Mouse (Mus musculus) spleen, adult 2 months (tissue): ENCODE data around the gene Olfml2a. TPM values are rescaled to one million over a fixed set of nuclear protein-coding genes. Genes with fewer than 3 reads are reported as not detected.

Experiments
- DNase-seq, 2 experiments: peaks; one replicate each; pipeline versions ENCODE4 v3.0.0 to v3.0.0-alpha.2; 2012 to 2021; ENCODE audit warnings: low spot score in 2 of 2, low read depth in 1 of 2
- H3K27ac ChIP-seq: fragments of 200-500 bp; 2 replicates; pipeline ENCODE4 v1.5.1; 2012; ENCODE audit warnings: low read length, inconsistent platforms; ENCODE audit not compliant: insufficient read depth
- H3K27me3 ChIP-seq: fragments of 200-500 bp; 2 replicates; pipeline ENCODE4 v1.6.1; 2012; ENCODE audit warnings: mild to moderate bottlenecking, moderate library complexity, low read length, inconsistent platforms; ENCODE audit not compliant: control insufficient read depth, insufficient read depth
- H3K36me3 ChIP-seq: fragments of 200-500 bp; 2 replicates; pipeline ENCODE4 v1.6.1; 2012; ENCODE audit warnings: mild to moderate bottlenecking, low read length, inconsistent platforms; ENCODE audit not compliant: control insufficient read depth, insufficient read depth
- H3K4me1 ChIP-seq: fragments of 200-500 bp; 2 replicates; pipeline ENCODE4 v1.6.1; 2011; ENCODE audit warnings: inconsistent platforms; ENCODE audit not compliant: control insufficient read depth, insufficient read depth, insufficient read length
- H3K4me3 ChIP-seq: fragments of 200-500 bp; 2 replicates; pipeline ENCODE4 v1.5.1; 2011; ENCODE audit warnings: mild to moderate bottlenecking, inconsistent platforms; ENCODE audit not compliant: insufficient read depth, insufficient read length; ENCODE audit errors: extremely low read depth
- CTCF ChIP-seq: fragments of 200-500 bp; IDR thresholded peaks from 2 replicates; pipeline ENCODE4 v1.5.1; 2011; ENCODE audit warnings: mild to moderate bottlenecking, inconsistent platforms; ENCODE audit not compliant: insufficient read depth, insufficient read length, insufficient replicate concordance; ENCODE audit errors: extremely low read depth
- POLR2A ChIP-seq: fragments of 200-500 bp; IDR thresholded peaks from 2 replicates; pipeline ENCODE4 v1.6.1; 2011; ENCODE audit warnings: low read depth, low read length, inconsistent platforms
- WGBS: fragments of 180-500 bp; shearing (Covaris S2); methylation state at CpG from one replicate; pipeline ENCODE4 v1.1.7; 2018; 5-methylcytosine and 5-hydroxymethylcytosine counted together
- polyA plus RNA-seq: library from polyadenylated mRNA; depleted of rRNA; stranded (reverse); fragments of >200 nt; gene quantifications from 2 replicates; pipeline ENCODE4 v1.2.3, GENCODE M21; 2012

Gene Olfml2a
- polyA plus RNA-seq, 1 experiment, result 2.4 TPM

DNA sequence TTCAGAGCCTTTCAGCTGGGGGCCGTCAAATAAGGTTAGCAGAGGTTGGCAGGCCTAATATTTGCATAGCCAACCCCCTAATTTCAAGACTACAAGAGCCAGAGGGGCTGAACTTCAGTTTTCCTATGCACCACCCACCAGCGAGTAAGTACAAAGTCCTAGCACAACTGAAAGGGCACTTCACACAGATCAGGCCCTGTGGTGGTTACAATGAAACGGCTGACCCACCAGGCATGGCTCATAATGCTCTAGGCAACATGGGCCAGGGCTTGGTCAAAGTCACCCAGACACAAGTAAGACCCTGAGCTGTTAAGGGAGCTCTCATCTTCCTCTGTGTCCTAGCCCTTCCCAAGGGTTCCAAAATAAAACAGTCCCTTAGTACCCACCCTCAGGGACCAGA is 70.1 kb downstream of the Olfml2a start:
- 87% methylated on average over 3 of the region's 3 CpGs for WGBS
- H3K4me3 ChIP-seq, result no peak overlapping the region
- no peaks in the 10 kb centered on the region for H3K27me3 ChIP-seq
- TF ChIP-seq CTCF (no peak), POLR2A (no peak)
- H3K27ac ChIP-seq, result no peak overlapping the region
- DNase-seq, result no peak
- peaks cover 22% of the 10 kb centered on the region for H3K36me3 ChIP-seq
- H3K4me1 ChIP-seq, result peaks cover 17% of the 10 kb centered on the region; the same call in 1 of the 2 replicates

GRCm38 (mm10) chr2:39003106-39003505 is 71.3 kb downstream of the Olfml2a start:
- 51% methylated on average over 8 of the region's 8 CpGs for WGBS
- H3K4me3 ChIP-seq, result no peak overlapping the region
- TF ChIP-seq POLR2A (no peak), CTCF (no peak)
- no peaks in the 10 kb centered on the region for H3K27me3 ChIP-seq
- no peak overlapping the region for H3K27ac ChIP-seq
- peaks cover 13% of the 10 kb centered on the region; the same call in 1 of the 2 replicates for H3K4me1 ChIP-seq
- no peak for DNase-seq
- peaks cover 22% of the 10 kb centered on the region for H3K36me3 ChIP-seq

- 68% methylated on average over 5 of the region's 5 CpGs for WGBS
- Histone ChIP-seq H3K4me1 (peaks cover 13% of the 10 kb centered on the region; the same call in 1 of the 2 replicates), H3K4me3 (no peak overlapping the region), H3K36me3 (peaks cover 22% of the 10 kb centered on the region), H3K27ac (no peak overlapping the region), H3K27me3 (no peaks in the 10 kb centered on the region)
- TF ChIP-seq POLR2A (no peak), CTCF (no peak)
- DNase-seq, result no peak
These were observed 71.7 kb downstream of the Olfml2a start for GRCm38 (mm10) chr2:39003512-39003911.

GRCm38 (mm10) chr2:39004372-39004771 is 72.6 kb downstream of the Olfml2a start:
- Histone ChIP-seq H3K27ac (peak overlapping the region; percentile 36; the same call in 1 of the 2 replicates), H3K4me1 (peaks cover 13% of the 10 kb centered on the region; the same call in 1 of the 2 replicates)

GRCm38 (mm10) chr2:39004880-39005435 is 73.2 kb downstream of the Olfml2a start, which contains the start of gene Arpc5l:
TSS of gene Arpc5l (plus strand) at chr2:39005348.
- TF ChIP-seq CTCF, result no peak
- TF ChIP-seq POLR2A, result peak; percentile 60
- H3K4me1 ChIP-seq, result peaks cover 17% of the 10 kb centered on the region; the same call in 1 of the 2 replicates
- peaks cover 22% of the 10 kb centered on the region for H3K36me3 ChIP-seq
- H3K4me3 ChIP-seq, result peak within 1 kb of the TSS; percentile 96
- WGBS, result under 1% methylated on average over 58 of the region's 58 CpGs
- DNase-seq, result peak; percentile 83 to 89
- H3K27me3 ChIP-seq, result no peaks in the 10 kb centered on the region
- H3K27ac ChIP-seq, result peak within 1 kb of the TSS; percentile 67

More at GRCm38 (mm10) chr2:39004372-39004771, 72.6 kb downstream of the Olfml2a start:
- TF ChIP-seq CTCF (no peak), POLR2A (no peak)
- H3K4me3 ChIP-seq, result peak overlapping the region; percentile 96
- H3K27me3 ChIP-seq, result no peaks in the 10 kb centered on the region
- WGBS, result 4% methylated on average over 11 of the region's 11 CpGs
- DNase-seq, result no peak
- peaks cover 22% of the 10 kb centered on the region for H3K36me3 ChIP-seq

DNA sequence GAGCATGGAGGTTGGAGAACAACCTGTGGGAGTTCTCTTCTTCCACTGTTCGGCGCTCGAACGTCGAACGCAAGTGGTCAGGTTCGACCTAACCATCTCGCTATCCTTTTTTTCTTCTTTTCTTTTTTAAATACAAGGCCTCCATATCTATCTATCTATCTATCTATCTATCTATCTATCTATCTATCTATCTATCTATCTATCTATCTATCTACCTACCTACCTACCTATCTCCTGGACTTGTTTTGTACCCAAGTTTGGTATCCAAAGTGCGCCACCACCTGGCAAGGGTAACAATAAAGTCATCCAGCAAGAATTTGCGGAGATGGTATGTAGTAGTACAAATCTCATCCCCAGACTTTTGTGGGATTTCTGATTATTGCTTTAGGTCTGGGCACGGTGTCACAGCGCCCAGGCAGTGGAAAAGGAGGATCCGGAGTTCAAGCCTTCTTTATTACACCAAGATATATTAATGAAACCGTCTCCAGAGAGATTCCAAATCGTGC is 73.8 kb downstream of the Olfml2a start, which contains the start of gene Rpl35:
Gene Rpl35, minus strand, starts transcription at position 51 of the 506 bp plus-strand sequence.
- DNase-seq, result peak; percentile 49 to 75
- peaks cover 20% of the 10 kb centered on the region; the same call in 1 of the 2 replicates for H3K4me1 ChIP-seq
- peaks cover 15% of the 10 kb centered on the region for H3K36me3 ChIP-seq
- TF ChIP-seq CTCF, result peak; percentile 15; the same call in 1 of the 2 replicates
- TF ChIP-seq POLR2A, result no peak
- H3K4me3 ChIP-seq, result peak within 1 kb of the TSS; percentile 96
- peak within 1 kb of the TSS; percentile 67 for H3K27ac ChIP-seq
- 10% methylated on average over 15 of the region's 15 CpGs for WGBS
- no peaks in the 10 kb centered on the region for H3K27me3 ChIP-seq
